Mouse (Mus musculus) ovary, adult 18-20 months (tissue): ENCODE data around the gene Wwc2.

ENCODE experiments used
- DNase-seq: peaks from one replicate; pipeline ENCODE4 v3.0.0; 2022; ENCODE audit warnings: low spot score, mixed read lengths

The Wwc2 gene

DNA sequence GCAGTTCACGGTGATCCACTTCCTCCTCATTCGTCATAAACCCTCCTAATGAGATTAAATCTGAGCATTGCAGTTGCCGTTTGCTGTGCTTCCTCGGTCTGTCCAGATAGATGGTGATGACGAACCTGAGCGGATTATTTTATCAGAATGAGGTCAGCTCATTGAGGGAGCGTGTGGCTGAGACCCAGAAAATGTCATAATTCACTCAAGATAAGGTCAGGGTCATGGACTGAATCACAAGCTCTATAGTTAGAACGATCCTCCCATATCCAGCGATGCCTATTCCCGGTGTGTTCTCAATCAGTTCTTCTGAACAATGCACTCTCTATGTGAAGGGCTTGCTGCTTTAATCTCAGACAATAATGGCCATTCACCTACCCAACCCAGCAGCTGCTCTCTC is 203.0 kb downstream of the Wwc2 start:
- DNase-seq, result no peak

DNA sequence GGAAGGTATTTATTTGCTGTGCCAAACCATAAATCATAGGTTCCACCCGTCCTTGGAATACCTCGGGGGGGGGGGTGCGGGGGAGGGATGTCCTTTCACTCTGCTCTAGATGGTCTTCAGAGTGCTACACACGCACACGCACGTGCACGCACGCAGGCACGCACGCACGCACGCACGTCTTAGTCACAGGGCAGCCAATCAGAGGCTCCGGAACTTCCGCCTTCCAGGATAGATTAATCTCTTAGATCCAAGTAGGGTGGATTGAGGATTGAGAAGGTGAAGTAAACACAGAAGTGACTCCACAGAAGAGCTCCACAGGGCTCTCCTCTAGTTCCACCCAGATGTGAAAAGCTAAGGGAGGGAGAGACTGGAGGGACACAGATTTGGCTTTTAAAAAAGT is 204.4 kb downstream of the Wwc2 start:
- no peak for DNase-seq

DNA sequence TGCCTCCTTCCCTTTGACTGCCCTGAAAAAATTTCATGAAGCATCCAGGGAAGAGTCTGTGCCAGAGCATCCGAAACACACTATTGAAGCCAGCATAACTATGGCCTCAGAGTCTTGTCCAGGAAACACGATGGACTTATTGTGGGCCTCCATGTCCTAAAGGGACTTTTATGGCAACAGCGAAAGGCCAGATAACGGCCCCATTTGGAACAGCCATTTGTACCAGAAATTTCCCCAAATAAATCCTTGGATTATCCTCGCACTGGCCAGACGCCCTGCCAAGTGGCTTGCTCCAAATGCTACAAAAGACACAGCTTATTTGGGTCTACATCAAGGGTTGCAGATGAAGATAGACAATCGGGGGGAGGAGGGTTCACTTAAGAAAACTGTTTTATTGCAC is 206.3 kb downstream of the Wwc2 start:
- peak; percentile 9 for DNase-seq

DNA sequence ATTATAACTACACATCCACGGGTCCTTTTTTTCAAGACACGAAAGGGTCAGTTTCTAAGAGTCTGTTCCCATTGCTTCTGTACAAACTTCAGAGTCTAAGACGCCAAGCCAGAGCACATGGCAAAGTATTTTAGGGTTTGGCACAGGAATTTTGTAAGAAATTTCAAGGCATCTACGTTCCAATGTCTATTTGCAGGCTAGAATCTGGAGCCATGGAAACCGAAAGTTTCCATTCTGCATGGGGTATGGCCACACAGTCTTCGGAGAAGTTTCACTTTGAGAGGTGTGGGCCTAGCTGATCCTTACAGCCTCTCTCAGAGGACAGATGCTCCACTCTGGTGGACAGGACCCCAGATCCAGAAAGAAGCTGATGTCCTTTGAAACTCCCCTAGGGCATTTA is 206.8 kb downstream of the Wwc2 start:
- DNase-seq, result no peak

DNA sequence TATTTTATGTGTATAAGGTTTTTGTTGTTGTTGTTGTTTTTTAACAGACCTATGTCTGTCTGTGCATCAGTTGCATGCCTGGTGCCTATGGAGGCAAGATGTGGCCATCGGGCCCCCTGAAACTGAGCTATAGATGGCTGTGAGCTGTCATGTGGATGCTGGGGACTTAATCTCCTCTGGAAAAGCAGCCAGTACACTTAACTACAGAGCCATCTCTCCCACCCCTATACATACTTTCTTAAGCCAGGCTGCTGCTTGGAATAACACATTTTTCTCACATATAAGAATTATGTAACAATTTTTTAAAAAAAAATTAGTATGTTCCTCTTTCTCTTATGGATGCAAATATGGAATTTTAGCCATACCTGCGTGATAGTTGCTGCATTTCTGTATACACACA is 207.2 kb downstream of the Wwc2 start:
- no peak for DNase-seq

DNA sequence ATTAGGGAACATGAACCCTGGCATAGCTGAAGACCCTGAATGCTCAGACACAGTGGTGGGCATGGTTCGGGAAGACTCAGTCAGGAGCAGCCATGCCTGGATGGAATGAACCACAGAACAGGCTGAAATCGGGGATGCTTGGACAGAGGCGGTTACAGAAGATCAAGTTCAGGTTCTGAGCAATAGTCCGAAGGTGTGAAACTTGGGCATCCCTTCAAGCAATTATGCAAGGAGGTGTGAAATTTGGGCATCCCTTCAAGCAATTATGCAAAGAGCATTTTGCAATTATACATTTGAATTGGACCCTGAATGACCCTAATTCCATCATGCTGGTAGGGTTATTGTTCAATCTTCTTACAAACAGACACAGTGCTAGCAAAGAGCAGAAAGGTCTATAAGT is 208.8 kb downstream of the Wwc2 start:
- DNase-seq, result no peak

DNA sequence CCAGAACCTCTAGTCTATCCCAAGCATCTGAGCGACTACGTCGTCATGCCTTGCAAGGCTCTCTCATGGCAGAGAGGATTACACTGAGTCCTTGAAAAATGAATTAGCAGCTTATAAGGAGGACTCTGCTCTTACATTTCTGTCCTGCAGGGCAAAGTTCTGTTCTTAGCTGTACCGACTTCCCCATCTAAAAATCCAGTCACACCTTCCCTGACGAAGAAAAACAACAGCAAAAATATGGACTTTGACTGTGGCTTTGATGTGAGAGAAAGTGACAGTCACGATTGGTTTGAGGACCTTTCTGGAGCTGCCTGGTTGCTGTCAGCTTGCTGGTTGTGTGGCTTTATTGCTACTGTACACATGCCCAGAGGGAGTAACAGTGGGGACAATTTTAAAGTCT is 211.1 kb downstream of the Wwc2 start:
- no peak for DNase-seq

DNA sequence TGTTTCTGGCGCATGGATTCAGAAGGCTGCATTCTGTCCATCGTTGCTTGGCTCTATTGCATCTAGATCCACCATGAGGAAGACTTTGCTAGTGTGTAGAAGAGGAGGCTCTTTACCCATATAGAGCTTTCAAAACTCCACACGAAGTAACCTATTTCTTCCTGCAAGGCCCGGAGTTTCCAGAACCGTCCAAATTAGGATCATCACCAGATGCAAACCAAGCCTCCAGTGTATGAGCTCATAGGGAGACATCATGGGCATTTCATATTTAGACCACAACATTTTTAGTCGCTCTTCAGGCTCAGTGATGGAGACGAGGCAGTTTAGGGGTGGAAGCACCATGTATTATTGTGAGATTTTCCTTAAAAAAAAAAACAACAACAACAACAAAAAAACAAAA is 213.3 kb downstream of the Wwc2 start:
- DNase-seq, result no peak
